Mouse (Mus musculus) layer of hippocampus, adult 2 months (tissue): ENCODE measurements around the gene Irs2. TPM values are rescaled to one million over a fixed set of nuclear protein-coding genes. Genes with fewer than 3 reads are reported as not detected.

Experiments
- DNase-seq, 2 experiments: peaks; one replicate each; pipeline ENCODE4 v3.0.0; 2022; ENCODE audit warnings: low spot score in 2 of 2
- H3K27ac ChIP-seq: fragments of 200-600 bp; 2 replicates; pipeline ENCODE4 v1.8.1; 2022
- H3K4me3 ChIP-seq: fragments of 200-600 bp; 2 replicates; pipeline ENCODE4 v1.8.1; 2022; ENCODE audit warnings: mild to moderate bottlenecking
- CTCF ChIP-seq: fragments of 200-600 bp; conservative IDR thresholded peaks from 2 replicates; pipeline ENCODE4 v1.8.1; 2022; ENCODE audit warnings: antibody characterized with exemption, mild to moderate bottlenecking, moderate library complexity
- total RNA-seq, 2 experiments: library from RNA; stranded (reverse); gene quantifications; 2 replicates each; pipeline ENCODE4 v1.2.3; 2021

Irs2 gene
- total RNA-seq, 2 experiments from 2014 or later: 74.3 to 74.9 TPM

- no peak for TF ChIP-seq CTCF
- H3K27ac ChIP-seq: no peak overlapping the region
- no peak overlapping the region for H3K4me3 ChIP-seq
- DNase-seq: no peak
Observed at GRCm38 (mm10) chr8:10952235-10952634, 56.0 kb downstream of the Irs2 start.

GRCm38 (mm10) chr8:10951567-10951966 is 56.7 kb downstream of the Irs2 start:
- H3K4me3 ChIP-seq: no peak overlapping the region
- DNase-seq: no peak
- no peak for TF ChIP-seq CTCF
- H3K27ac ChIP-seq: no peak overlapping the region

GRCm38 (mm10) chr8:10945939-10946740 is 62.1 kb downstream of the Irs2 start:
- DNase-seq: peak; percentile 50 to 51
- Histone ChIP-seq H3K27ac (peak overlapping the region; percentile 7; the same call in 1 of the 2 replicates), H3K4me3 (peak overlapping the region; percentile 42)
- no peak for TF ChIP-seq CTCF

DNA sequence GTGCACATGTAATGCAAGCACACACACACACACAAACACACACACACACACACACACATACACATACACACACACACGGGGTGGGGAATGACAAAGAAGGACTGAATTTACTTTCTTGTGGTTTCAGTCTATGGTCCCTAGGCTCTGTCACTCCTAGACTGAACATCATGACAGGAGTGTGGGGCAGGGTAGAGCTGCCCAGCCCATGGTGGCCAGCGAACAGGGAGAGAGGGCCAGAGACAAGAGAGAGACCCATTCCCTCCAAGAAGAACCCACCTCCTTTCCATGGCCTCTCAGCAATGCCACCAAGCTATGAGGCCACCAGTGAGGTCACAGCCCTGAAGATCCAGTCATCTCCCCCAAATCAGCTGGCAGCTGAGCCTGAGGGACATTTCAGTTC is 62.8 kb downstream of the Irs2 start:
- no peak for TF ChIP-seq CTCF
- no peak for DNase-seq
- Histone ChIP-seq H3K4me3 (no peak overlapping the region), H3K27ac (no peak overlapping the region)

GRCm38 (mm10) chr8:10943314-10944060 is 64.8 kb downstream of the Irs2 start:
- no peak for TF ChIP-seq CTCF

DNA sequence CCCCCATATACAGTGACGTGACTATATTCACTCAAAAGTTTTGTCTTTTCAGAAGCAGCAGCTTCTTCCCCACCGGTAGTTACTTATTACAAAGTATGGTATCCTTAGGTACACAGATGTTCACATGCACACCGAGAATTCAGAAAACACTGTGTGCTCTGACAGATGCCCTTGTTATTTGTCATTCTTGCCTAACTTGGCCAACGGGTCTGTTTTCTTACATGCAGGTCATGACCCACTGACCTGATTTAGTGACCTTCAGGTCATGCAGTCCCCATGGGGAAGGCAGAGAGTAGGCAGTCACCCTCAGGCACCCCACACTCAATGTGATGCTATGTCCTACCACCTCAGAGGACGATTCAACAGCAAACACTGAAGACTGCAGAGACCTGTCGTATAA is 68.4 kb downstream of the Irs2 start:
- no peak overlapping the region for H3K27ac ChIP-seq
- no peak overlapping the region for H3K4me3 ChIP-seq
- DNase-seq: no peak
- TF ChIP-seq CTCF: no peak

More at GRCm38 (mm10) chr8:10943314-10944060, 64.8 kb downstream of the Irs2 start:
- Histone ChIP-seq H3K4me3 (no peak overlapping the region), H3K27ac (no peak overlapping the region)
- no peak for DNase-seq

DNA sequence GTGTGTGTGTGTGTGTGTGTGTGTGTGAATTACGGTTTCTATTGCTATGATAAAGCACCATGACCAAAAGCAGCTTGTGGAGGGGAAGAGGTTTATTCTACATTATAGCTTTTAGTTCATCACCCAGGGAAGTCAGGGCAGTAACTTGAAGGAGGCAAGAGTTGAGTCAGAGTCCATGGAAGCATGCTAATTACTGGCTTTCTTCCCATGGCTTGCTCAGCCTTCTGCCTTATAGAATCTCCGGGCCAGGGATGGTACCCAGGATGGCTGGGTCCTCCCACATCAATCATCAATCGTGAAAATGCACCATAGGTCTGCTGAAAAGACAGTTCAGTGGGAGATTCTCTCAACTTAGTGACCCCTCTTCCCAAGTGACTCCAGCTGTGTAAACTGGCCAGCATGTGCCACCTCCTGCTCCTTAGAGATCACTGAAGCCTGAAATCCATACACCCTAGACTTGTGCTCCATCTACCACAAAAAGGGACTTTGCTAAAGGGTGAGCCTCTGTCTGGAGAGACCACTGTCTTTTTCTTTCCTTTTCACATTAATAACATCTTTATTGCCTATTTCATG is 69.0 kb downstream of the Irs2 start:
- TF ChIP-seq CTCF: no peak
- Histone ChIP-seq H3K4me3 (no peak overlapping the region), H3K27ac (no peak overlapping the region)
- no peak for DNase-seq

DNA sequence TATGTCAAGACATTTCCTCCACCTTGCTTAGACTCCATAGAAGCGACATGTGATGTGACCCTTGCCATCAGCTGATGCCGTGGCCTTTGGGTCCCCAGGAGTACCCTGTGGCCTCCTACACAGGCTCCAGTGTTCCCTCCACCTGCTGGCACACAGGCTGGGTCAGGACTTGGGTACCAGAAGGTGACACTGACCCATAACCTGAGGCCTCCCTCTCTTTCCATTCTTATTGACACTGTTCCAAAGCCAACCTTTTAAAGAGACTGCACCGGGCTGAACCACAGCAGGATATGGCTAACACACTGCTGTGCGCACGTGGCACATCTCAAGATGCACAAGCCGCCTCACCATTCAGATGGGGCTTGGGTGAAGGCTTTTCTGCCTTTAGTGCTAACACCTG is 70.0 kb downstream of the Irs2 start:
- Histone ChIP-seq H3K27ac (no peak overlapping the region), H3K4me3 (no peak overlapping the region)
- TF ChIP-seq CTCF: no peak
- no peak for DNase-seq

DNA sequence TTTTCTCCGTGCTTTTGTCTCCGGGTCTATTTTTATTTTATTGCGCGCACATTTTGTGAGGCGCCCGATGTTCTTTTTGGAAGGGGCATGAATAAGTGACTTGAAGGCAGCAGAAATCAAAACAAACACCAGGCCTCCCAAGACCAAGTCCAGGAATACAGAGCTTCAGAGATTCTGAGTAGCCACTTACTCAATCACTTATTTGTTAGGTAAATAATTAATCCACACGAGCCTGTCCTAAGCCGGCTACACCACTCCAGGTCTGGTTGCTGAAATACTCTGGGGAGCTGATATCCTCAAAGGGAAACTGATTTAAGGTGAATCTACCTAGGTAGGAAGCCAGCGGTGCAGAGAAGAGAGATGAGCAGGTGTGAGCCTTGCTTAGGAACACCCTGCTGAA is 71.6 kb downstream of the Irs2 start:
- DNase-seq: no peak
- TF ChIP-seq CTCF: no peak
- Histone ChIP-seq H3K4me3 (no peak overlapping the region), H3K27ac (no peak overlapping the region)

DNA sequence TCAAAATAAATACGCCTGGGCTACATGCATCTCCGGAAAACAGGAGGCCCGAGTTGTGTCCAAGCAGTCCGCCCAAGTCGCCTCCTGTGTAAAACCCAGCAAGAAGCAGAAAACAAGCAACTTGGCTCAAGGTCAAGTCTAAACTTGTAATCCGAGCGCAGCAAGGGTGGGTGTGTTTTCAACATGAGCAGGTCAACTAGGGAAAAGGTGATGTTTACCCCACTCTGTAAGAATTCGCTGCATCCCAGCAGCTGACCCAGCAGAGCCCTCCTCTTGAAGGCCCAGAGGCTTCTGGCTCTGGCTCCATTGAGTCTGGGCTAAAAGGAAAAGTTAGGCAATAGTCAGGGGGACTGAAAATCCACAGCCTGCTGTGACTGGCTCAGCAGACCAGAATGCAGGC is 73.0 kb downstream of the Irs2 start:
- DNase-seq: no peak
- Histone ChIP-seq H3K27ac (no peak overlapping the region), H3K4me3 (no peak overlapping the region)
- no peak for TF ChIP-seq CTCF
